Mouse (Mus musculus): ENCODE measurements at regions not wholly inside any gene's neighbourhood (a gene's known extent, or its start where the extent isn't known, plus 50 kb on each side); places are given as distances from the start of the nearest gene placed in this dataset.

DNA sequence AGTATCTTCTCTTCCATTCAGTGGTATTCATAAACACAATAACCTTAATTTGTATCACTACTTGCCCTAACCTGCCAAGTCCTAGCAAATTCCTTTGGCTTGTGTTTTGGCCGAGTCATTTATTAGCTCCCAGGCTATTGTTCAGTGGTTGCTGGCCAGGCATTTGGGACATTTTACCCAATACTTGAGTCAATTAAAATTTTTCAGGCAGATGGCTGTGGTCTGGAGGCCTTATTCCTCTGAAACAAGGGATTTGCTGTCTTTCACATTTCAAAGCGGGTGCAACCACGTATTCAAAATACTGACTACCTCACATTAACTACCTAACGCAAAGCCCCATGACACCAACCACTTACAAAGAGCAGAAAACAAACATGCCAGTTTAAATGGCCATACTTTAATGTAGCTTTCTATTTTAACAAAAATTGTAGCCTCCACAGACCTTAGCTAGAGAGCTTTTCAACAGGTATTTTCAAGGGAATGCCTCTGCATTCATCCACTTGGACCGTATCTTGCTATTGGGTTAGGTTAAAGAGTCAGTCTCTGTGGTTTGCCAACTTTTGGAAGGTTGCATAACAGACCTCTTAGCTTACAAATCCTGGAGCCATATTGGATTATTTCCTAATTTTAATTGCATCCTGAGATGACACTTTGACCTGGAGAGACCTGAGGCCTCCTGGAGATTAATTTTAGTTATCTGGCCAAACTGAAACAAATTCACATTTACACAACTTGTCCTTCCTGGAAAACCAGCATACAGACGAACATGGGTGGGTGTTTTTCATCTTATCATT is 224.7 kb upstream of the Fam241a start:
- WGBS: 91% methylated on average over 6 of the region's 6 CpGs
- H3K27me3 ChIP-seq (ENCODE audit: low read depth, poor library complexity, severe bottlenecking): no peaks in the 10 kb centered on the region
- DNase-seq (ENCODE audit: low spot score): no peak
- no peaks in the 10 kb centered on the region for H3K9me3 ChIP-seq (replicated peaks)
- no peaks in the 10 kb centered on the region for H3K4me1 ChIP-seq
- no peaks in the 10 kb centered on the region for H3K36me3 ChIP-seq
- no peak overlapping the region for H3K4me3 ChIP-seq
- no peak overlapping the region for H3K27ac ChIP-seq

- no peak for DNase-seq (ENCODE audit: low spot score)
- H3K27me3 ChIP-seq (ENCODE audit: low read depth, poor library complexity, severe bottlenecking): no peaks in the 10 kb centered on the region
- WGBS: 77% methylated on average over 3 of the region's 3 CpGs
- no peaks in the 10 kb centered on the region for H3K9me3 ChIP-seq (replicated peaks)
- H3K4me1 ChIP-seq: peaks cover 8% of the 10 kb centered on the region; the same call in 1 of the 2 replicates
- H3K36me3 ChIP-seq: no peaks in the 10 kb centered on the region
- no peak overlapping the region for H3K4me3 ChIP-seq
- H3K27ac ChIP-seq: 0 out of 2 replicates have a peak overlapping the region, but pooled peaks have one; percentile 16
Measured at GRCm38 (mm10) chr3:128113209-128113608, 217.1 kb upstream of the Fam241a start.

- H3K9me3 ChIP-seq (replicated peaks): no peaks in the 10 kb centered on the region
- H3K36me3 ChIP-seq: no peaks in the 10 kb centered on the region
- no peaks in the 10 kb centered on the region for H3K27me3 ChIP-seq (ENCODE audit: low read depth, poor library complexity, severe bottlenecking)
- WGBS: 84% methylated on average over 2 of the region's 2 CpGs
- no peak overlapping the region for H3K27ac ChIP-seq
- no peak overlapping the region for H3K4me3 ChIP-seq
- DNase-seq (ENCODE audit: low spot score): no peak
- peaks cover 8% of the 10 kb centered on the region; the same call in 1 of the 2 replicates for H3K4me1 ChIP-seq
Measured at GRCm38 (mm10) chr3:128110406-128110805, 214.3 kb upstream of the Fam241a start.

- 94% methylated on average over 6 of the region's 6 CpGs for WGBS
- Histone ChIP-seq H3K36me3 (no peaks in the 10 kb centered on the region), H3K27ac (no peak overlapping the region), H3K27me3 (ENCODE audit: low read depth, poor library complexity, severe bottlenecking) (no peaks in the 10 kb centered on the region), H3K4me1 (no peaks in the 10 kb centered on the region), H3K9me3 (replicated peaks) (no peaks in the 10 kb centered on the region), H3K4me3 (no peak overlapping the region)
- DNase-seq (ENCODE audit: low spot score): no peak
Measured at GRCm38 (mm10) chr3:128104516-128104915, 208.4 kb upstream of the Fam241a start.

DNA sequence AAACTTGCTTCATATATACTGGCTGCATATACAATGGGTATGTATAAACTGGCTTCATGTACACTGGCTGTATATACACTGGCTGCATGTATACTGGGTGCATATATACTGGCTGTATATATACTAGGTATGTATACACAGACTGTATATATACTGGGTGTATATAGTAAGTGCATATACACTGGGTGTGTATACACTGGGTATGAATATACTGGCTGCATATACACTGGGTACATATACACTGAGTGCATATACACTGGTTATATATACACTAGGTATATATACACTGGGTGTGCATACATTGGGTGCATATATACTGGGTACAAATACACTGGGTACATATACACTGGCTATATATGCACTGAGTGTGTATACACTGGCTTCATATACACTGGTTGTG is 196.9 kb upstream of the Fam241a start:
- Histone ChIP-seq H3K4me3 (no peak overlapping the region), H3K27ac (no peak overlapping the region), H3K27me3 (ENCODE audit: low read depth, poor library complexity, severe bottlenecking) (no peaks in the 10 kb centered on the region), H3K9me3 (replicated peaks) (no peaks in the 10 kb centered on the region), H3K4me1 (no peaks in the 10 kb centered on the region), H3K36me3 (no peaks in the 10 kb centered on the region)
- DNase-seq (ENCODE audit: low spot score): no peak

DNA sequence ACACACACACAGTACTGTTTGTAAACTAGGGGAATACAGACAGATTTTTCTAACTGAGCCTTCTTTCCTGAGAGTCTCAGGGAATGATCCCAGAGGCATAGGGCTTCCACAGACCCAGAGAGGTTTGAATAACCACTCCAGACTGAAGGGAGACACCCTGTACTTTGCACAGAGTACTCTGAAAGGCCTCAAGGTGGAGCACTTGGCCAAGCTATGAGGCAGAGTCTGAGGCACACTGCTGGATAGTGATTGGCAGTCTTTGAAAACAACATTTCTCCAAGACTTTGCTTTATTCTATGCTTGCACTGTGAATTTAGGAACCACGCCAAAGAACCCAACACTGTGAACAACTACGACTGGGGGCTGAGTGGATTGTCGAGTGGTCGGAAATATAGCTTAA is 192.1 kb upstream of the Fam241a start:
- Histone ChIP-seq H3K9me3 (replicated peaks) (no peaks in the 10 kb centered on the region), H3K4me1 (no peaks in the 10 kb centered on the region), H3K4me3 (no peak overlapping the region), H3K36me3 (no peaks in the 10 kb centered on the region), H3K27ac (no peak overlapping the region), H3K27me3 (ENCODE audit: low read depth, poor library complexity, severe bottlenecking) (no peaks in the 10 kb centered on the region)
- WGBS: 54% methylated on average over 4 of the region's 4 CpGs
- DNase-seq (ENCODE audit: low spot score): peak; percentile 56

DNA sequence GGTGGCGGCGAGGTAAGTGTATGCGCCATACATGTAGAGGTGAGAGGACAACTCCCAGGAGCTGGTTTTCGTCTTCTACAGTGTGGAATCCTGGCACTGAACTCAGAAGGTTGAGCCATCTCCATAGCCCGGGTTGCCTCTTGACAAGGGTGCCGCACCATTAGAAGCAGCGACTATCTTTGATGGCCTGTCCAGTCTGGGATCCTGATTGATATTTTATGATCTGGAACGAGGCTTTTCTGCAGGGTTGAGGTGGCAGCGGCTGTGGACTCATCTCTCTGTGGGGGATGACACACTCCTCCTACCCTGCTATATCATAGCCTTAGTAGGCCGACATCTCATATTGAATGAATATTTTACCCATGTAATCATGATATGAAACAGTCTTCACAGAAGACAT is 191.0 kb upstream of the Fam241a start:
- WGBS: 79% methylated on average over 10 of the region's 10 CpGs
- Histone ChIP-seq H3K27me3 (ENCODE audit: low read depth, poor library complexity, severe bottlenecking) (no peaks in the 10 kb centered on the region), H3K36me3 (no peaks in the 10 kb centered on the region), H3K27ac (no peak overlapping the region), H3K4me3 (no peak overlapping the region), H3K9me3 (replicated peaks) (no peaks in the 10 kb centered on the region), H3K4me1 (no peaks in the 10 kb centered on the region)
- no peak for DNase-seq (ENCODE audit: low spot score)

GRCm38 (mm10) chr3:128082463-128082862 is 186.3 kb upstream of the Fam241a start:
- Histone ChIP-seq H3K27ac (no peak overlapping the region), H3K4me3 (no peak overlapping the region), H3K9me3 (replicated peaks) (no peaks in the 10 kb centered on the region), H3K4me1 (no peaks in the 10 kb centered on the region), H3K27me3 (ENCODE audit: low read depth, poor library complexity, severe bottlenecking) (no peaks in the 10 kb centered on the region), H3K36me3 (no peaks in the 10 kb centered on the region)
- DNase-seq (ENCODE audit: low spot score): no peak
- 89% methylated on average over 6 of the region's 6 CpGs for WGBS

- Histone ChIP-seq H3K27me3 (ENCODE audit: low read depth, poor library complexity, severe bottlenecking) (no peaks in the 10 kb centered on the region), H3K9me3 (replicated peaks) (no peaks in the 10 kb centered on the region), H3K4me3 (no peak overlapping the region), H3K36me3 (no peaks in the 10 kb centered on the region), H3K4me1 (no peaks in the 10 kb centered on the region), H3K27ac (no peak overlapping the region)
- no peak for DNase-seq (ENCODE audit: low spot score)
- 86% methylated on average over 1 of the region's 1 CpGs for WGBS
Measured at GRCm38 (mm10) chr3:128081430-128081829, 185.3 kb upstream of the Fam241a start.

DNA sequence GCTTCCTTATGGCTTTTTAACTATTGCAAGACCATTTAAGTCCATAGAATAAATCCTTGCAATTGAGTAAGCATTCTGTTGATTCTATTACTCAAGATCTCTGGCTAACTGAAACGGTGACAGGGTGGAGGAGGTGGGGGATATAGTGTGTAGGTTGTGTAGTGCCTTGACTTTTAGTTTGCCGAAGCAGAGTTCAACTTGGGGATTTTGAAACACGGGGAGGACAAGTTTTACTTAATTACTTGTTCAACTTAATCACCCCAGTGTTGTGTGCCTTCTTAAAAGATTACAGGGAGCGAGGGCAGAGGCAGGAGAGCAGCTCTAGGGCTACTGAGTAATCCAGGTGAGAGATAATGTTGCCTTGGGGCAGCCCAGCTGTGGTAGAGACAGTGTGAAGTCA is 171.7 kb upstream of the Fam241a start:
- Histone ChIP-seq H3K9me3 (replicated peaks) (no peaks in the 10 kb centered on the region), H3K36me3 (no peaks in the 10 kb centered on the region), H3K4me3 (no peak overlapping the region), H3K4me1 (no peaks in the 10 kb centered on the region), H3K27me3 (ENCODE audit: low read depth, poor library complexity, severe bottlenecking) (no peaks in the 10 kb centered on the region), H3K27ac (no peak overlapping the region)
- DNase-seq (ENCODE audit: low spot score): no peak
- WGBS: 81% methylated on average over 4 of the region's 4 CpGs

DNA sequence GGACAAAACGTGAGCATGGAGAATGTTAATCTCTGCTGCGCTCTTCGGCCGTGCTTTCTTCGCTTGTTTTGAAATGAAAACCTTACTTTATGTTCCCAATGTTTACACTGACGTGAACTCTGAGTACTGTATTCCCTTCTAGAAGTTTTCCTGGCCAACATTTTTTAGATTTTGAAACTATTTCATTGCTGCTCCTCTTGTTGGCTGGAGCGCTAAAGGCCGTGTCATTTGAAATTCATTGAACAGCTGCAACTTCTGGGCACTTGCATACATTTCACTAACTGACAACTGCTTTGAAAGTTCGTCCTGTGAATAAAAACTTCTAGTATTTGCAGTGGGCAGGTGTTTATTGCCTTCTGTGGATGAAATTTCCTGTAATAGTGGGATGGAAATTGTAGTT is 157.9 kb upstream of the Fam241a start:
- DNase-seq (ENCODE audit: low spot score): no peak
- Histone ChIP-seq H3K9me3 (replicated peaks) (no peaks in the 10 kb centered on the region), H3K27ac (no peak overlapping the region), H3K36me3 (no peaks in the 10 kb centered on the region), H3K4me1 (no peaks in the 10 kb centered on the region), H3K4me3 (no peak overlapping the region), H3K27me3 (ENCODE audit: low read depth, poor library complexity, severe bottlenecking) (no peaks in the 10 kb centered on the region)
- 83% methylated on average over 9 of the region's 9 CpGs for WGBS

GRCm38 (mm10) chr3:128043709-128044108 is 147.6 kb upstream of the Fam241a start:
- H3K27ac ChIP-seq: no peak overlapping the region
- DNase-seq (ENCODE audit: low spot score): no peak
- H3K4me3 ChIP-seq: no peak overlapping the region
- H3K9me3 ChIP-seq (replicated peaks): no peaks in the 10 kb centered on the region
- WGBS: 77% methylated on average over 3 of the region's 3 CpGs
- no peaks in the 10 kb centered on the region for H3K27me3 ChIP-seq (ENCODE audit: low read depth, poor library complexity, severe bottlenecking)
- H3K4me1 ChIP-seq: peaks cover 14% of the 10 kb centered on the region
- no peaks in the 10 kb centered on the region for H3K36me3 ChIP-seq

- Histone ChIP-seq H3K9me3 (replicated peaks) (no peaks in the 10 kb centered on the region), H3K4me1 (peaks cover 15% of the 10 kb centered on the region), H3K36me3 (no peaks in the 10 kb centered on the region), H3K27me3 (ENCODE audit: low read depth, poor library complexity, severe bottlenecking) (no peaks in the 10 kb centered on the region), H3K4me3 (no peak overlapping the region), H3K27ac (peak overlapping the region; percentile 25; the same call in 1 of the 2 replicates)
- WGBS: 71% methylated on average over 12 of the region's 12 CpGs
- DNase-seq (ENCODE audit: low spot score): no peak
Measured at GRCm38 (mm10) chr3:128040407-128041115, 144.4 kb upstream of the Fam241a start.
